Mouse (Mus musculus): ENCODE results near the gene 2310079G19Rik. TPM values are rescaled to one million over a fixed set of nuclear protein-coding genes. Genes with fewer than 3 reads are reported as not detected.

2310079G19Rik gene
- total RNA-seq, 1 experiment, result not detected

- Histone ChIP-seq H3K4me3 (ENCODE audit: insufficient read depth in 1 of 2, low read depth in 1 of 2, low read length in 2 of 2, poor library complexity in 1 of 2, severe bottlenecking in 1 of 2) (no peak within 1 kb of the TSS), H3K9me3 (ENCODE audit: control insufficient read depth, insufficient read depth, low read depth, low read length) (no peaks in the 10 kb centered on the region), H3K4me1 (ENCODE audit: control insufficient read depth in 2 of 2, insufficient read depth in 2 of 2, low read length in 2 of 2, poor library complexity in 1 of 2) (no peaks in the 10 kb centered on the region), H3K9ac (ENCODE audit: insufficient read depth, low read depth, low read length, poor library complexity, severe bottlenecking) (no peak within 1 kb of the TSS), H3K27ac (ENCODE audit: insufficient read depth, low read depth, low read length, poor library complexity, severe bottlenecking) (no peak within 1 kb of the TSS), H3K36me3 (ENCODE audit: control insufficient read depth, insufficient read depth, low read length, poor library complexity, severe bottlenecking) (no peaks in the 10 kb centered on the region)
- in situ Hi-C loops (cut with MboI; ENCODE audit: low sequenced_read_pairs in 2 of 2, unreplicated experiment in 2 of 2), result no loop called here
- no peak for DNase-seq (ENCODE audit: low read depth, low spot score)
- TF ChIP-seq ZNF384 (IDR thresholded peaks at IDR 0.05; ENCODE audit: low read depth, low read length) (no peak), HCFC1 (IDR thresholded peaks at IDR 0.05; ENCODE audit: borderline replicate concordance, insufficient read depth, low read length) (no peak), ZC3H11A (IDR thresholded peaks at IDR 0.05; ENCODE audit: borderline replicate concordance, low read depth, low read length) (no peak), MAFK (IDR thresholded peaks at IDR 0.05; ENCODE audit: insufficient read depth, low read depth, low read length) (no peak), CHD2 (IDR thresholded peaks at IDR 0.05; ENCODE audit: low read depth, low read length) (no peak)
These were observed 19.9 kb upstream of the 2310079G19Rik start, which contains the start of gene Krtap26-1 for GRCm38 (mm10) chr16:88647358-88647846. Krtap26-1 (minus strand) TSS chr16:88647796.

- Histone ChIP-seq H3K9me3 (ENCODE audit: control insufficient read depth, insufficient read depth, low read depth, low read length) (no peaks in the 10 kb centered on the region), H3K27ac (ENCODE audit: insufficient read depth, low read depth, low read length, poor library complexity, severe bottlenecking) (no peak overlapping the region), H3K4me1 (ENCODE audit: control insufficient read depth in 2 of 2, insufficient read depth in 2 of 2, low read length in 2 of 2, poor library complexity in 1 of 2) (no peaks in the 10 kb centered on the region), H3K4me3 (ENCODE audit: insufficient read depth in 1 of 2, low read depth in 1 of 2, low read length in 2 of 2, poor library complexity in 1 of 2, severe bottlenecking in 1 of 2) (no peak overlapping the region), H3K9ac (ENCODE audit: insufficient read depth, low read depth, low read length, poor library complexity, severe bottlenecking) (no peak overlapping the region), H3K36me3 (ENCODE audit: control insufficient read depth, insufficient read depth, low read length, poor library complexity, severe bottlenecking) (no peaks in the 10 kb centered on the region)
- in situ Hi-C loops (cut with MboI; ENCODE audit: low sequenced_read_pairs in 2 of 2, unreplicated experiment in 2 of 2), result no loop called here
- DNase-seq (ENCODE audit: low read depth, low spot score), result no peak
- TF ChIP-seq ZNF384 (IDR thresholded peaks at IDR 0.05; ENCODE audit: low read depth, low read length), result no peak
- no peak for TF ChIP-seq MAFK (IDR thresholded peaks at IDR 0.05; ENCODE audit: insufficient read depth, low read depth, low read length)
- no peak for TF ChIP-seq CHD2 (IDR thresholded peaks at IDR 0.05; ENCODE audit: low read depth, low read length)
- TF ChIP-seq HCFC1 (IDR thresholded peaks at IDR 0.05; ENCODE audit: borderline replicate concordance, insufficient read depth, low read length), result no peak
- no peak for TF ChIP-seq ZC3H11A (IDR thresholded peaks at IDR 0.05; ENCODE audit: borderline replicate concordance, low read depth, low read length)
These were observed 19.1 kb upstream of the 2310079G19Rik start for GRCm38 (mm10) chr16:88646366-88647111.

- no peak overlapping the region for H3K27ac ChIP-seq (ENCODE audit: insufficient read depth, low read depth, low read length, poor library complexity, severe bottlenecking)
- in situ Hi-C loops (cut with MboI; ENCODE audit: low sequenced_read_pairs in 2 of 2, unreplicated experiment in 2 of 2), result no loop called here
- H3K4me3 ChIP-seq (ENCODE audit: insufficient read depth in 1 of 2, low read depth in 1 of 2, low read length in 2 of 2, poor library complexity in 1 of 2, severe bottlenecking in 1 of 2), result no peak overlapping the region
- H3K36me3 ChIP-seq (ENCODE audit: control insufficient read depth, insufficient read depth, low read length, poor library complexity, severe bottlenecking), result no peaks in the 10 kb centered on the region
- no peaks in the 10 kb centered on the region for H3K9me3 ChIP-seq (ENCODE audit: control insufficient read depth, insufficient read depth, low read depth, low read length)
- DNase-seq (ENCODE audit: low read depth, low spot score), result no peak
- TF ChIP-seq HCFC1 (IDR thresholded peaks at IDR 0.05; ENCODE audit: borderline replicate concordance, insufficient read depth, low read length) (no peak), ZC3H11A (IDR thresholded peaks at IDR 0.05; ENCODE audit: borderline replicate concordance, low read depth, low read length) (no peak), MAFK (IDR thresholded peaks at IDR 0.05; ENCODE audit: insufficient read depth, low read depth, low read length) (no peak), ZNF384 (IDR thresholded peaks at IDR 0.05; ENCODE audit: low read depth, low read length) (no peak), CHD2 (IDR thresholded peaks at IDR 0.05; ENCODE audit: low read depth, low read length) (no peak)
- H3K9ac ChIP-seq (ENCODE audit: insufficient read depth, low read depth, low read length, poor library complexity, severe bottlenecking), result no peak overlapping the region
- H3K4me1 ChIP-seq (ENCODE audit: control insufficient read depth in 2 of 2, insufficient read depth in 2 of 2, low read length in 2 of 2, poor library complexity in 1 of 2), result no peaks in the 10 kb centered on the region
These were observed 12.6 kb upstream of the 2310079G19Rik start for GRCm38 (mm10) chr16:88640053-88640452.

GRCm38 (mm10) chr16:88635142-88635541 lies 7.7 kb upstream of the 2310079G19Rik start:
- Histone ChIP-seq H3K27ac (ENCODE audit: insufficient read depth, low read depth, low read length, poor library complexity, severe bottlenecking) (no peak overlapping the region), H3K4me1 (ENCODE audit: control insufficient read depth in 2 of 2, insufficient read depth in 2 of 2, low read length in 2 of 2, poor library complexity in 1 of 2) (no peaks in the 10 kb centered on the region), H3K4me3 (ENCODE audit: insufficient read depth in 1 of 2, low read depth in 1 of 2, low read length in 2 of 2, poor library complexity in 1 of 2, severe bottlenecking in 1 of 2) (no peak overlapping the region), H3K9me3 (ENCODE audit: control insufficient read depth, insufficient read depth, low read depth, low read length) (no peaks in the 10 kb centered on the region), H3K9ac (ENCODE audit: insufficient read depth, low read depth, low read length, poor library complexity, severe bottlenecking) (no peak overlapping the region), H3K36me3 (ENCODE audit: control insufficient read depth, insufficient read depth, low read length, poor library complexity, severe bottlenecking) (no peaks in the 10 kb centered on the region)
- in situ Hi-C loops (cut with MboI; ENCODE audit: low sequenced_read_pairs in 2 of 2, unreplicated experiment in 2 of 2), result no loop called here
- DNase-seq (ENCODE audit: low read depth, low spot score), result no peak
- no peak for TF ChIP-seq HCFC1 (IDR thresholded peaks at IDR 0.05; ENCODE audit: borderline replicate concordance, insufficient read depth, low read length)
- TF ChIP-seq ZC3H11A (IDR thresholded peaks at IDR 0.05; ENCODE audit: borderline replicate concordance, low read depth, low read length), result no peak
- no peak for TF ChIP-seq MAFK (IDR thresholded peaks at IDR 0.05; ENCODE audit: insufficient read depth, low read depth, low read length)
- TF ChIP-seq CHD2 (IDR thresholded peaks at IDR 0.05; ENCODE audit: low read depth, low read length), result no peak
- TF ChIP-seq ZNF384 (IDR thresholded peaks at IDR 0.05; ENCODE audit: low read depth, low read length), result no peak
